Mouse (Mus musculus) midbrain, embryonic 12.5 days (tissue): Measurements from ENCODE around the gene Olfr322. TPM values are rescaled to one million over a fixed set of nuclear protein-coding genes. Genes with fewer than 3 reads are reported as not detected.

Source experiments
- polyA plus RNA-seq: library from polyadenylated mRNA; unstranded; fragments of >200 nt; fragmentation: Nextera tagmentation; extraction: Ambion mirVana; gene quantifications from 2 replicates; pipeline ENCODE4 v1.2.1, GENCODE M21; 2016

Gene Olfr322
- polyA plus RNA-seq, 1 experiment from 2014 or later: not detected

Other genes with a start within 250 kb of the Olfr322 start
- gene 1810065E05Rik, start 237.7 kb upstream of the Olfr322 start, polyA plus RNA-seq: not detected in 2 replicates
- not detected in 2 replicates for gene Gm12253, start 226.2 kb upstream of the Olfr322 start, polyA plus RNA-seq
- gene Lypd9, start 205.9 kb upstream of the Olfr322 start, polyA plus RNA-seq: not detected in 2 replicates
- not detected in 2 replicates for gene Olfr30, start 196.5 kb upstream of the Olfr322 start, polyA plus RNA-seq
- gene Olfr332, start 166.2 kb upstream of the Olfr322 start, polyA plus RNA-seq: not detected in 2 replicates
- not detected in 2 replicates for gene Olfr331, start 156.2 kb upstream of the Olfr322 start, polyA plus RNA-seq
- not detected in 2 replicates for gene Olfr330, start 123.9 kb upstream of the Olfr322 start, polyA plus RNA-seq
- not detected in 2 replicates for gene Olfr329-ps, start 112.4 kb upstream of the Olfr322 start, polyA plus RNA-seq
- gene Olfr328, start 103.1 kb upstream of the Olfr322 start, polyA plus RNA-seq: 0.08 and 0.14 TPM in 2 replicates
- not detected in 2 replicates for gene Olfr224, start 88.2 kb upstream of the Olfr322 start, polyA plus RNA-seq
- not detected in 2 replicates for gene Olfr325, start 81.1 kb upstream of the Olfr322 start, polyA plus RNA-seq
- not detected in 2 replicates for gene Olfr324, start 63.7 kb upstream of the Olfr322 start, polyA plus RNA-seq
- not detected in 2 replicates for gene 2210407C18Rik, start 42.7 kb upstream of the Olfr322 start, polyA plus RNA-seq
- gene Olfr323, start 28.3 kb upstream of the Olfr322 start, polyA plus RNA-seq: not detected in 2 replicates
- 0.13 and 0.28 TPM in 2 replicates for gene Trim58, start 18.3 kb upstream of the Olfr322 start, polyA plus RNA-seq
- gene Olfr320, start 22.3 kb downstream of the Olfr322 start, polyA plus RNA-seq: not detected in 2 replicates
- gene Olfr319, start 40.4 kb downstream of the Olfr322 start, polyA plus RNA-seq: not detected in 2 replicates
- gene Olfr318, start 65.2 kb downstream of the Olfr322 start, polyA plus RNA-seq: not detected in 2 replicates
- gene Olfr317, start 80.4 kb downstream of the Olfr322 start, polyA plus RNA-seq: not detected in 2 replicates
- gene Olfr316, start 94.0 kb downstream of the Olfr322 start, polyA plus RNA-seq: not detected in 2 replicates
- not detected in 2 replicates for gene Olfr315, start 114.4 kb downstream of the Olfr322 start, polyA plus RNA-seq
- not detected in 2 replicates for gene Olfr314, start 124.2 kb downstream of the Olfr322 start, polyA plus RNA-seq
- 2.0 and 2.1 TPM in 2 replicates for gene Fam183b, start 143.2 kb downstream of the Olfr322 start, polyA plus RNA-seq
- not detected in 2 replicates for gene Olfr313, start 156.2 kb downstream of the Olfr322 start, polyA plus RNA-seq
- not detected in 2 replicates for gene Olfr312, start 170.5 kb downstream of the Olfr322 start, polyA plus RNA-seq
- not detected in 2 replicates for gene Olfr311, start 180.5 kb downstream of the Olfr322 start, polyA plus RNA-seq
- 17.7 and 19.9 TPM in 2 replicates for gene Gm12258, start 188.4 kb downstream of the Olfr322 start, polyA plus RNA-seq
- gene 2810021J22Rik, start 208.4 kb downstream of the Olfr322 start, polyA plus RNA-seq: 10.2 and 13.7 TPM in 2 replicates
- 5.3 and 5.5 TPM in 2 replicates for gene Zfp39, start 245.4 kb downstream of the Olfr322 start, polyA plus RNA-seq